Mouse (Mus musculus): ENCODE measurements around the gene Cracr2a. TPM values are rescaled to one million over a fixed set of nuclear protein-coding genes. Genes with fewer than 3 reads are reported as not detected.
A peak's percentile ranks its signal among the peaks of the same experiment; 100 is the strongest.
"Not testable (repeated sequence)": the region's sequence is repeated elsewhere in the genome, so short reads cannot be mapped to it uniquely, and the experiment has no call there.

The Cracr2a gene
- total RNA-seq (2021): 1 to 10 TPM; 1.4 to 1.9 TPM

DNA sequence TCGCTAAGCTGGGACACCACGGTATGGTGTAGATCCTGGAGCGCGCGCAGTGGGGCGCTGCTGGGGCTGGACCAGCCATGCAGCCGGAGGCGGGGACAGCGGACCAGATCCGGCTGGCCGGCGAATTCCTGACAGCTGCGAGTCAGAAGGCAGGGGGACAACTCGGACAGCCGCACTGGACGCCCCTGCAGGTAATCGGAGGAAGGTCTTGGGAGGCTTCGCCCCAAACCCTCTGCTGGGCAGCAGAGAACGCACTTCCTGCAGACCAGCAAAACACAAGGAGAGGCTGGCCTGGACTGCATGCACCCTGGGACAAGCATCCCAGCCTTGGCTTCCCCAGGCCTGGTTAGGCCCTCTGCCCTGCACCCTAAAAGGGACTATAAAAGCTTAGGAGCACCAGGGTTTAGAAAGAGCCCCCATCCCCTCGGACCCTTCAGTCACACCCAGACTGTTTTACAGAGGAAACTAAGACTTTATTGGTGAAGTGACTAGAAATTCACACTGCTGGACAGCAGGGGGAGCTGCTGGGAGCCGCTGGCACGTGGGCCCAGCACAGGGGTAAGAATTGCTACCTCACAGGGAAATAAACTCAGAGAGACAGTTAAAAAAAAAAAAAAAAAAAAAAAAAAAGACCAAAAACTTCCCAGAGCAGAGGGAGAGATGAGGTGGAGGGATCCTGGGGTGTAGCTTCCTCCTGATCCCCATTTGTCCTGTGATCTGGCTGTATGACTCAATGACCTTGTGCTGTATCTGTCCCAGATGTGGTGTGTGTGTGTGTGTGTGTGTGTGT, at the start of gene Cracr2a:
TSS of gene Cracr2a (plus strand) at position 108 of the 790 bp plus-strand sequence.
- intact Hi-C loops (cut with DNase I): loop anchor here (1.0 to 5.0 kb wide), 2 partner anchors 22 to 361 kb away; no protein-coding TSS in a partner anchor
- DNase-seq: peak; percentile 87 to 90

DNA sequence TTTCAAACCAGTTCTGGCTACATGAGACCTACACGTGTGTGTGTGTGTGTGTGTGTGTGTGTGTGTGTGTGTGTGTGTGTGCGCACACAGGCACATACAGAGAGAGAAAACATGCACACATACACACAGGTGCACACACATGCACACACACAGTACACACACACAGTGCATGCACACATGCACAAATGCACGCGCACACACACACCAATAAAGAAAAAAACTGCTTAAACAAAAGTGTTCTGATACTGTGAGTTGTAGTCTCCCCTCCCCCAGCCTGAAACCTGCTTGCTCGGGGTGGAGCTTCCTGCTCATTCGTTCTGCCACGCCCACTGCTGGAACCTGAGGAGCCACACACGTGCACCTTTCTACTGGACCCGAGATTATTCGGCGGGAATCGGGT, 47.4 kb upstream of the Cracr2a start:
- intact Hi-C loops (cut with DNase I); DNase-seq: not testable (repeated sequence)

DNA sequence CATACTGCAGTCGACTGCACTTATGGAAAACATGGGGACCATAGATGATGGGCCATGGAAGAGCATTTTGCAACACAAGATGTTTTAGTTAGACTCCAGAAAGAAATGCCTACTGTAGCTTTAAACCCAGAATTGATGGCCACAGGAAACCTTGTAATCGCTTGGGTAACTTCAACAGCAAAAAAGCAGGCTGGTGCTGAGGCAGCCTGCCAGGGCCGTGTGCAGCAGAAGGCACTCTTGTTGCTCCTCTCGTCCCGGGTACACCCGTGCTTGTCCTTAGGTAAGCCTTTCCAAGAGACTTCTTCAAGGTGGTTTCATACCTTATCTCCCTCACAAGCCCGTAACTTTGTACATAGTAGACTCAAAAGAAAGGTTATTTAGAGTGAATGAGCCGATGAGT, 40.0 kb upstream of the Cracr2a start:
- DNase-seq: no peak
- intact Hi-C loops (cut with DNase I): no loop called here

DNA sequence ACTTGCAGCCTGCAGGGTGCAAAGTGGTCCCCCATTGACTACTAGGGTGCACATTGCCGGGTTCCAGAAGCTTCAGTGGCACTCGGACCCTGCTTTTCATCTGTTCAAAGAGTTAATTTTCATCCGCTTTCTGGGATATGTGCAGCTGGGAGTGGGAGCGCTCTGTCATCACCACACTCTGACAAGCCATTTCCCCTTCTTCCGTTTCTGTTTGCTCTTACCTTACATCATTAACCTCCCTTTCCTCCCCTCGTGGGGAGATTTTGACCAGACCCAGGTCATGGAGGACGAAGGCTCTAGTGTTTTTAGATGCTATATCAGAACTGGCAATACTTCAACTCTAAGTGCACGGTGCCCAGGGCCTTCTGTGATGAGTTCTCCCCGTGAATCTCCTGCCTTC, 38.8 kb upstream of the Cracr2a start:
- no peak for DNase-seq
- intact Hi-C loops (cut with DNase I): no loop called here

DNA sequence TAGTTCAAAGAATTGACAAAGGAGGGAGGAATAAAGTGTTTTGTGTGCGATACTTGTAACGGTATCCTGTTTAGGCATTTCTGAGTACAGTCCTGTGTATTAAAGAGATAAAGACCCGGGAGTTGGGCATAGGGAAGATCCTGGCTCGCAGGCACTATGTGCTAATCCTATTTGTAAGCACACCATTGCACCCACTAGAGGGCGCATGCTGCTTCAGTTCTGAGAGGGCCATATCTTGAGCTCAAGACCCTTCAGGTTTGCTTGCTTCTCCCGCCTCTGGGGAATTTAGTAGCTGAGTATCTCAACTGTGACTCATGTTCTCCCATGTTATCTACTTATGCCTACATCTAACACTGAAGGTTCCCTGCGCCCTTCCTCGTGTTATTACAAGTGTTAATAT, 36.7 kb upstream of the Cracr2a start:
- peak; percentile 58 to 79 for DNase-seq
- intact Hi-C loops (cut with DNase I): no loop called here

DNA sequence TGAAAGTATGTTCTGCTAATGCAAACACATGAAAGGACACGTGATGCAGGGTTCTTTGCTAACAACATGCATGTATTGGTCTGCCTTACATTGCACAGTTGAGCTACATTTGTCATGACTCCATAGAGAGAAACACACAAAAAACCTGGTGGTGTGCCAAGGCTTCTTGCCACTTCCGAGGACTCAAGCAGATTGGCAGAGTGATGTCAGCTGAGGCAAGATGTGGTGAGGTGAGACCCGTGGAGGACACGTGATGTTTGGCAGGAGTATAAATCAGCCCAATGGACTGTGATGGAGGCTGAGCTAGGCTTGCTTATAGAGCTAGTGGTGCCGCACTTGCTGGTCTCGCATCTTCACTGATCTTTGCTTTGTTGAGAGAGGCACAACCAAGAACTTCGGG, 32.5 kb upstream of the Cracr2a start:
- intact Hi-C loops (cut with DNase I): no loop called here
- DNase-seq: no peak

DNA sequence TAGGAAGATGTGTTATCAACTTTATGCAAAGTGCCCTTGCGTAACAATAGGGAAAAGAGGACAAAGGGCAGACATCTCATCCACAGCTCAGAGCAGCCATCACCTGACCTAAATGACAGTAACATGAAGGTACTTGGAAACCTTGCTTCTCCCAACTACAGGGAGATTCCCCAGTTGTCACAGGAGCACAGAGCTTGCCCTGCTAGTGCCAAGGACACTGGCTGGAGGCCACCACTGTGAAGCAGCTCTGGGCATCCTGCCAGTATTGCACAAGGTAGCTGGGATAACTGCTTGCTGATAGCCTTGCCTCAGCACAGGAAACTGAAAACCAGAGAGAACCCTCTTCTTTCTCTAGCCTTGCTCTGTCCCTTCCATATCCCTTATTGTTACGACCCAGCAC, 31.7 kb upstream of the Cracr2a start:
- intact Hi-C loops (cut with DNase I): no loop called here
- peak; percentile 94 for DNase-seq

DNA sequence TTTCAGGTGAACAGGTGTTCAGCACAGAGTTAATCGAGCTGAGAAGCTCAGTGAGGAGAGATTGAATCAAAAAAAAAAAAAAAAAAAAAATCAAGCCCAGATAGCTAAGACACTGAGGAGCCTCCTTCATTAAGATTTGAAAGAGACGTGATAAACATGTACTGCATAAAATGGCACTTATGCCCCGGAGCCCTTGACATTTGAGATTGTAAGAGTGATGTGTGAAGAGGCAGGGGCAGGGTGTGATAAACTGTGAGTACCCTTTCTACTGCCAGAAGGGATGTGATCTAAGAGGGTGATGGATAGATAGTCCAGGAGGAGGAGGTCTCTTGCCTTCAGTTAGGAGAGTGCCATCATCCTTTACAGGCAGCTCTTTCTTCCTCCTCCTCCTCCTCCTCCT, 30.9 kb upstream of the Cracr2a start:
- intact Hi-C loops (cut with DNase I): no loop called here
- DNase-seq: no peak

DNA sequence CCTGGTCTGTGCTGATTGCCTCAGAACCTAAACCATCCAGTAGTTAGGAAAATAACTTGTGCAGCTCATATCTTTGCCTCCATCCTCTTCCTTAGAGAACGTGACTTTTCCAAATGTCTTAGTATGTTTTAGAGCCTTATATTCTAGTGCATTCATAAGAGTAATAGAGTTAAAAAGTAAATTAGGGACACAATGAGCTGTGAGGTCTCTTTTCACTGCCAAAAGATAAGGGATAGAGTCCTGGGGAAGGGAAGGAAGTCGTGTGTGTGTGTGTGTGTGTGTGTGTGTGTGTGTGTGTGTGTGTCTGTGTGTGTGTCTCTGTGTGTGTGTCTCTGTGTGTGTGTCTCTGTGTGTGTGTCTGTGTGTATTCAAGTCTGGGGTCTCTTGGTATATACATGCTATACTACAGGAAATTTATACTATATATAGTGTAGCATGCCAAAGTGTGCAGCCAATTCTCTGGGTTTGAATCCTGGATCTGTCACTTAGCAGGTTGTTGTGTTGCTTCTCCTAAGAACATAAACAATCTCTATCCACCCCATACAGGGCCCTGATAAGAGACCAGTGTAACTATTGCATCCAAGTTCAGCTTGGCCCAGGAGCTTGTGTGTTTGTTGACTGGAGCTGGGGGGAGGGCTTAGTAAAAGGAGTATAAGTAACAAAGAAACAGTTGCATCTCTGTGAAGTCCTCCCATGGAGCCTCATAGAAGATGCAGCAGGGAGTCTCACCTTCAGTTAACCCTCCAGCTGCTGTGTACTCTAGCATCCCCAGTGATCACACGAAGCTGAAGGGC, 29.5 kb upstream of the Cracr2a start:
- no peak for DNase-seq
- intact Hi-C loops (cut with DNase I): no loop called here

DNA sequence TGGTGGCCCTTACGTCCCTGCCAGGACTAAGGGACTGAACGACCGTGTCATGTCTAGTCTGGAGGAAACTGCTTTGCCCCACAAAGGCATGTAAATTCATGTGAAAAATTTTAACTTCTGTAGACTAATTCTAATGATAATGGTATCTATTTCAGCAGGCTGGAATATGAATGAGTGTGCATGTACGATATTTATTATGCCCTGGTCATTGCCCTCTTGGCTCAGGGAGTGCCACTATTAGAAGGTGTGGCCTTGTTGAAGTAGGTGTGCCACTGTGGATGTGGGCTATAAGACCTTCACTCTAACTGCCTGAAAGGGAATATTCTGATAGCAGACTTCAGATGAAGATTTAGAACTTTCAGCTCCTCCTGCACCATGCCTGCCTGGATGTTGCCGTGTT, 28.8 kb upstream of the Cracr2a start:
- DNase-seq: no peak
- intact Hi-C loops (cut with DNase I): no loop called here

DNA sequence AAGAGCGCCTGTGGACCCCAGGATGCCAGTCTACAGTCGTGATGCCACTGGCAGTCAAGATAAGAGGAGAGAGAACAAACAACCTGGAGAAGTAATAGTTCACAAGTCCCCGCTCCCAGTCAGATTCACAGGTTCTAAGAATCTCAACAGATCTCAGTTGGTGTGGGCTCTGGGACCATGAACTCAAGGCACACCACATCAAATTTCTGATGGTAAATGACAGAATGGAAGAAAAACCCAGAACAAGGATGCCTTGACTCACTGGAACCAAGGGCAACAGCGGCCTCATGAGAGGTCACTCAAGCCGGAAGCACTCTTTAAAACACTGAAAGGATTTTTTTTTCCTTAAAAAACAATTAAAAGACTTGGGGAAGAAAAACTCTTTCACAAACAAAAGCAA, 27.4 kb upstream of the Cracr2a start:
- intact Hi-C loops (cut with DNase I): no loop called here
- no peak for DNase-seq

DNA sequence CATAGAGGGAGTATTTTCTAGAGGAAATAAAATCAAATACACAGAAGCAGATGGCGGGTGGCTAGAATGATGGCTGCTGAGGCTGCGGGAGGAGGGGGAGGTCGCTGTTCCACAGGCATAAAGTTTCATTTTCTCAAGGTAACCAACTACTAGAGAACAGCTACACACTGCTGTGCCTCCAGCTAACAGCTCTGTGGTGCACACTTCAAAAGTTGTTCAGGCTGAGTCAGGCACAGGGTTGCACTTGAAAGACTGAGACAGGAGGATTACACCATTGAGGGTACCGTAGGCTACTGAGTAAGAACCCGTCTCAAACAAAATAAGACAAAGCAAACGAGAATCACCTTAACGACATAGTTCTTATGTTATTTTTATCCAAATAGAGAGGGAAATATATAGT, 24.1 kb upstream of the Cracr2a start:
- intact Hi-C loops (cut with DNase I): no loop called here
- DNase-seq: no peak

DNA sequence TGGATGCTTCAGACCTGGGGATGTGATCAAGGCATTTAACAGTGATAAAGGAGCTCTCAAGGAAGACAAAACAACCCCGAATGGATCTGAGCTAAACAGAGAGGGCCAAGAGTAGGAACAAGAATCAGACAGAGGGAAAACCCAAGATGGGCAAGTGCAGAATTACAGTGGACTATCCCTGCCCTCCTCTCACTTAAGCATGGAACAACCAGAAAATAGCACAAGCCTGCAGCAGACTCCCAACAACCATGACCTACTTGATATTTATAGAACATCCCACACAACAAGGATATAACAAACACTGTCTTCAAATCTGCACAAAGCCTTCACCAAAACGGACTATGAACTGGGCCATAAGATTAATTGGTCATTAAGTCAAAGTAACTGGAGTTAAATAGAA, 23.0 kb upstream of the Cracr2a start:
- intact Hi-C loops (cut with DNase I): no loop called here
- DNase-seq: no peak

DNA sequence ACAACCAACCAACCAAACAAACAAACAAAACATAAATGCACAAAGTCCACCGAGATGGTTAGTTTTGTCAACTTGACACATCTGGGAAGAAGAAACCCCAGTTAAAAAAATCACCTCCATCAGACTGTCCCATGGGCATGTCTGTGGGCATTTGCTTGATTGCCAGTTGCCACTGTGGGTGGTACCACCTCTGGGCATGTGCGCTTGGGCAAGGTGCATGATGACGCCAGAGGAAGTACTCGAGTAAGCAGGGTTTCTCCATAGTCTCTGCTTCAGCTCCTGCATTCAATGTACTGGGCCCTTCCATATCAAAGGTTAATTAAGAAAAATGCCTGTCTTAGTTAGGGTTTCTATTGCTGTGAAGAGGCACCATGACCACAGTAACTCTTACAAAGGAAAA, 21.9 kb upstream of the Cracr2a start:
- no peak for DNase-seq

DNA sequence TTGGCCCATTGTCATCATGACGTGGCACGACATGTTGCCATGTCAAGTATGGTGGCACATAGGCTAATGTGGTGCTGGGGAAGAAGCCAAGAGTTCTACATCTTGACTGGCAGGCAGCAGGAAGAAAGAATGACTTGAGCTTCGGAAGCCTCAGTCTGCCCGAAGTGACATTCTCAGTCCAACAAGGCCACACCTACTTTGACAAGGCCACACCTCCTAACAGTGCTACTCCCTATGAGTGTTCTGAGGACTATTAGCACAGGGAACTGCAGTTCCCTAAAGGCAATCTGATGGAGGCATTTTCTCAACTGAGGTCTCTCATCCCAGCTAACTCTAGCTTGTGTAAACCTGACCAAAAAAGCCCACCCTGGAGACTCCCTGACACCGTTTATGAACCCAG, 21.5 kb upstream of the Cracr2a start:
- no peak for DNase-seq
- intact Hi-C loops (cut with DNase I): loop anchor here (5.0 kb wide), 1 partner anchor 83 kb away; no protein-coding TSS in a partner anchor

More for the DNA sequence above, 21.9 kb upstream of the Cracr2a start:
- intact Hi-C loops (cut with DNase I): no loop called here

DNA sequence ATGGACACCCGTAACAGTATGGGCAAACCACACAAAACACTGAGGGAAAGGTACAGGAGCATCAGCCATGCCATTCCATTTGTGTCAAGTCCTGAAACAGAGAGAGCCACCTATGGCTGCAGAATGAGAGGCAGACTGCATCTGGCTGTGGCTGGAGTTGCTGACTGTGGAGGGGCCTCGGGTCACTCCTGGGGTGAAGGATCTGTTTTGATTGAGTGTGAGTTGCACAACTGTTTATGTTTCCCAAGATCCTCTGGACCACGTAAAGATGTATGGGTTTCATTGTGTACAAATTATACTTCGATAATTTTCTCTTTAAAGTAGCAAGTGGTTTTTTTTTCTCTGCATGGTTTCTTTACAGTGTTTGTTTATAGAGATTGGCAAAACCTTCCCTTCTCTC, 20.6 kb upstream of the Cracr2a start:
- intact Hi-C loops (cut with DNase I): loop anchor here (5.0 kb wide), 1 partner anchor 82 kb away; no protein-coding TSS in a partner anchor
- DNase-seq: no peak

DNA sequence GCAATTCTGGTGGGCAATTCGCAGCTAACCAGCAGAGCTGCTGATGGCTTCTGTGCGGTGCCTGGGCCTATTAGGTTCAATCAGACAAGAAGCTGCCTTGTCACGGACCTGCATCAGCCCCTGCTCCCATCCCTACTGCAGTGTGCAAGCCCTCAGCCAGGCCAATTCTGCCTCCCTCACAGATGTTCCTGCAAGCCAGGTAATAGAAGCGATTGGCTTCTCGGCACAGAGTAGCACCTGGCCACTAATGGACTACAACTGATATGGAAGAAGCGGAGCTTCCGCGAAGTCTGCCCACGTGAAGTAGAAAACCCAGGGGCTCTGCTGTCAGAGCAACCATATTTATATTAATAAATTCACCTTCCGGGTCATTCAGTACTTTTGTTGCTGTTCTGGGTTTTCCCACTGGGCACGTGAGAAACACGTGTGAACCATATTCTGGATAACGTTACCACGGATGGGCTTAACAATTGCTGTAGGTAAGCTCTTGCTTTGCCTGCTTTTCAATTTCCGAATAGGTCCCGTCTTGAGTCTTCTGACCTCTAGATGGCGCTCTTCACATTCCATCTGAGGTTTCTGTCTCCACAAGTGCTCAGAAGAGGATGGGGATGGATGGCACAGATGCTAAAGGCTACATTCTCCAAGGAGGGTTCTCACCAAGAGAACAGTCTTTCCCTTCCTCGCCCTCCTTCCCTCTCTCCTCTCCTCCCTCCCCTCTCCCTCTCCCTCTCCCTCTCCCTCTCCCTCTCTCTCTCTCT, 19.3 kb upstream of the Cracr2a start:
- peak; percentile 73 to 79 for DNase-seq
- intact Hi-C loops (cut with DNase I): loop anchor here (1.0 to 5.0 kb wide), 2 partner anchors 40 to 81 kb away; no protein-coding TSS in a partner anchor

DNA sequence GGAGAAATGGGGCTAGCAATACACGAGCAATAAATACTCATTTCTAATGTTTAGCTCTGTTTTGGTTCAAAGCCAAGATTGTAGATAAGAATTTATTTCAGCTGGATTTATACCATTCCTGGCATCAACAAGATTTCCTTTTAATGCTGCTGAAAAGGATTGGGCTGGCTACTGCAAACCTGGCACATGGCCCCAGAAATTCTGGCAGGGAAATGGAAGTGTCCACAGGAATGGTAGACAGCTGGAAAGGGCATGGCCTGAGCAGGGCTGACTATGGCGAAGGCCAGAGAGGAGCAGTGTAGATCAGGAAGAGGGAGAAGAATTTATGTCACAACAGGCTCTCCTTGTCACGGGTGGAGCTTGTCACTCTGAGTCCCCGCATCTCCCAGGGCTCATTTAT, 14.5 kb upstream of the Cracr2a start:
- peak; percentile 81 to 82 for DNase-seq
- intact Hi-C loops (cut with DNase I): no loop called here

DNA sequence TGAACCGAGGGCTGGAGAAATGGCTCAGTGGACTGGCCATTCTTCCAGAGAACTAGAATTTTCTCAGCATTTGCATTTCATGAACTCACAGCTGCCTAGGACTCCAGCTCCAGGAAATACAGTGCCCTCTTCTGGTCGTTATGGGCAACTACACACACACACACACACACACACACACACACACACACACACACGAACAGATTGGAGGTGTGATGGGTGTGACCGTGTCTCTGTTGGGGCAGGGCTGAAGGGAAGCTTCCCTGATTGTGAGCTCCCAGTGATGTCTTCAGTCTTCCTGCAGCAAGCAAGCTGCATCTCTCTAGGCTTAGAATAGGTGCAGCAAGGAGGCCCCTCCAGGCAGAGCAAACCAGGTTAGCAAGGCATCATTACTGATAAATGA, 8.2 kb upstream of the Cracr2a start:
- intact Hi-C loops (cut with DNase I): no loop called here

DNA sequence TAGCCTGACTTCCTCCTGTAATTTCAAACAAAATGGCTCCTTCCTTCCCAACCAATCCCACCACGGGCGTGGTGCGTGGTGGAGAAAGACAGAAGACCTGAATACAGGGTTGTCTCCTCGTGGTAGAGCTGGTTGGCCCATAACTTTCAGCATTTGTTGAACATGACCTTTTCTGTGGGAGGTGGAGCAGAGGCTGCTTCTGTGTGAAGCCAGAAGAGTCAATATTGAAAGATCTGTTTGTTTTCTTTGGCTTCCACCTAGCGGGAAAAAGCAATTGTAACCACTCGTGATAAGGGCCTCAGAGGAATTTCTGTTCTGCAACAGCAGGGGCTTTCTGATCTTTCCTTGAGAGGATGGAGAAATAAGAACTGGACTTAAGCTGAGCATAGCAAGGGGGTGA, 5.6 kb upstream of the Cracr2a start:
- no peak for DNase-seq
- intact Hi-C loops (cut with DNase I): no loop called here

More for the DNA sequence above, 8.2 kb upstream of the Cracr2a start:
- DNase-seq: no peak

DNA sequence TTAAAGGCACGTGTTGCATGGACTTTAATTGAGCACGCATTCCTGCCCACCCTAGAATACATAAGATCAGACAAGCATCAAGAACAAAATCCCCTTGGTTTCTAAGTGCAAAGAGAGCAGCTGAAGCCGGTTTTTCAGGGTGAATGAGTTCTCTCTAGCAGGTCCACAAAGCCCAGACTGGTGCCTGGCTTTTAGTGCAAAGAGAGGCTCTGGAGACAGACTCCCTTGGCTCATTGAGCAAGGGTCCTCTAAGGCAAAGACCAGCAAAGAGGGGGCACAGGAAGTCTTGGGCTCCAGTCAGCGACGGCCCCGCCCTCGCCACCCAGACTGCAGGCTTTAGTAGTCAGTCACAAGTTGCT, 287 bp upstream of the Cracr2a start:
- intact Hi-C loops (cut with DNase I): loop anchor here (1.0 to 5.0 kb wide), 2 partner anchors 22 to 361 kb away; no protein-coding TSS in a partner anchor
- DNase-seq: no peak
